9 mouse cellular contexts compared by ENCODE assay signal in the genomic region with DNA sequence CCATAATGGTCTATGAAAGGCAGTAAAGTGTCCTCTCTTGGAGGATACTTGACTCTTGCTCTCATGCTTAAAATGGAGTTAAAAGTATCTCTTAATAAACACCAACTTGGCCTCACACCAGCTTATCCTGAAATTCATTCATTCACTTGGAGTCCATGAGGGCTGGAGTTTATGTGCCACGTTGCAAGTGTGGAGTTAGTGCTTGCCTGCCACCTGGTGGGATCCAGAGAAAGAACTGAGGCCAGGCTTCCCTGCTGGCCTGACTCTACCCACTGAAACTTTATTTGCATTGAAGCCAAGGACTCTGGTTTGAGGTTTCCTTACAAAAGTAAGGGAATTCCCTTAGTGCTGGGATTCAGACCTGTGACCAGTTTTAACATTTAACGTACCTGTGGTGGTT. TPM values are rescaled to one million over a fixed set of nuclear protein-coding genes. Genes with fewer than 3 reads are reported as not detected.
A peak's percentile ranks its signal among the peaks of the same experiment; 100 is the strongest.
DNase-seq lines count a peak whose midpoint lies in the region; ATAC-seq and TF ChIP-seq lines count a peak whose summit lies in the region.
"Had no signal": no experiment of that assay in that cellular context is flagged by ENCODE, and none has a peak within 500 bp of the region (broad histone marks: within the 10 kb centered on the region; RNA-seq: fewer than 3 reads in every experiment).

No protein-coding gene starts in this region.

- peak; percentile 15 to 22 for DNase-seq in cerebellum, postnatal 10 days
- DNase-seq in ovary, adult 18-20 months (ENCODE audit: low spot score): peak; percentile 16
- DNase-seq in ovary, postnatal 14 days (ENCODE audit: low spot score): no peak
- DNase-seq in embryonic facial prominence, embryonic 10.5 days (ENCODE audit: low spot score): peak; percentile 24
- DNase-seq in lung, adult 2 months: no peak
- no peak for DNase-seq in thymus, postnatal 14 days
- no peak for DNase-seq in cerebellum, postnatal 36 days
- DNase-seq: liver, embryonic 13.5 days had no signal

- 50% methylated on average over 2 of the region's 2 CpGs for WGBS in embryonic facial prominence, embryonic 10.5 days
- WGBS in lung, adult 2 months: 41% methylated on average over 2 of the region's 2 CpGs

- H3K36me3 ChIP-seq in embryonic facial prominence, embryonic 10.5 days (replicated peaks): no peaks in the 10 kb centered on the region
- H3K36me3 ChIP-seq: liver, embryonic 13.5 days had no signal

- no peaks in the 10 kb centered on the region for H3K9me3 ChIP-seq in embryonic facial prominence, embryonic 10.5 days
- H3K9me3 ChIP-seq: liver, embryonic 13.5 days had no signal

- peaks cover 13% of the 10 kb centered on the region for H3K4me1 ChIP-seq in embryonic facial prominence, embryonic 10.5 days
- peaks cover 18% of the 10 kb centered on the region for H3K4me1 ChIP-seq in lung, adult 2 months (ENCODE audit: control insufficient read depth, insufficient read depth, low read length)

- H3K4me3 ChIP-seq in embryonic facial prominence, embryonic 10.5 days: no peak overlapping the region
- H3K4me3 ChIP-seq in lung, adult 2 months (replicated peaks; ENCODE audit: extremely low read depth, low read depth, low read length): no peak overlapping the region
- H3K4me3 ChIP-seq: liver, embryonic 13.5 days had no signal

- H3K27me3 ChIP-seq in embryonic facial prominence, embryonic 10.5 days (replicated peaks; ENCODE audit: low read depth, poor library complexity, severe bottlenecking): no peaks in the 10 kb centered on the region
- H3K27me3 ChIP-seq: liver, embryonic 13.5 days had no signal

- TF ChIP-seq CTCF in lung, adult 2 months (IDR thresholded peaks at IDR 0.05; ENCODE audit: insufficient read depth, low read length): peak; percentile 83

- no peak overlapping the region for H3K27ac ChIP-seq in embryonic facial prominence, embryonic 10.5 days (replicated peaks)
- H3K27ac ChIP-seq: liver, embryonic 13.5 days had no signal

- no peak for TF ChIP-seq POLR2A in lung, adult 2 months (IDR thresholded peaks at IDR 0.05; ENCODE audit: borderline replicate concordance, extremely low read depth, low read depth, low read length)

- no peak for ATAC-seq in cerebellum, adult (ENCODE audit: insufficient number of reproducible peaks, low FRiP score, low TSS enrichment)

RNA-seq across cellular contexts. Expression of gene Gm9964, which starts 6.2 kb away (rescaled TPM):
- polyA plus RNA-seq in embryonic facial prominence, embryonic 10.5 days (2016; fragmentation: Nextera tagmentation; extraction: Ambion mirVana): not detected in 2 replicates
- not detected in 2 replicates for polyA plus RNA-seq in lung, adult 2 months (2012; rRNA removed)
- polyA plus RNA-seq: liver, embryonic 13.5 days had no signal

RNA-seq across cellular contexts. Expression of gene Wsb1, which starts 36.0 kb away (rescaled TPM):
- polyA plus RNA-seq in embryonic facial prominence, embryonic 10.5 days (2016; fragmentation: Nextera tagmentation; extraction: Ambion mirVana): 270 and 301 TPM in 2 replicates
- polyA plus RNA-seq in lung, adult 2 months (2012; rRNA removed): 74.0 and 101 TPM in 2 replicates

RNA-seq across cellular contexts. Expression of gene Nf1, which starts 49.0 kb away (rescaled TPM):
- polyA plus RNA-seq in embryonic facial prominence, embryonic 10.5 days (2016; fragmentation: Nextera tagmentation; extraction: Ambion mirVana): 6.5 and 7.7 TPM in 2 replicates
- polyA plus RNA-seq in lung, adult 2 months (2012; rRNA removed): 11.2 and 14.9 TPM in 2 replicates

Comparison
In these comparisons a context has a peak if more than half of its experiments do, and no peak if none do; other contexts are left out.
1. DNase-seq: peak in cerebellum, postnatal 10 days (2 of 2), ovary, adult 18-20 months (single experiment) and embryonic facial prominence, embryonic 10.5 days (single experiment); none in ovary, postnatal 14 days (single experiment), lung, adult 2 months (single experiment), thymus, postnatal 14 days (single experiment) and cerebellum, postnatal 36 days (0 of 2).